Mouse (Mus musculus): ENCODE results near the gene 2210011C24Rik.
"Not testable (repeated sequence)": the region's sequence is repeated elsewhere in the genome, so short reads cannot be mapped to it uniquely, and the experiment has no call there.

The 2210011C24Rik gene

GRCm38 (mm10) chr8:84015833-84016232 lies 3.9 kb upstream of the 2210011C24Rik start:
- no peak for DNase-seq

DNA sequence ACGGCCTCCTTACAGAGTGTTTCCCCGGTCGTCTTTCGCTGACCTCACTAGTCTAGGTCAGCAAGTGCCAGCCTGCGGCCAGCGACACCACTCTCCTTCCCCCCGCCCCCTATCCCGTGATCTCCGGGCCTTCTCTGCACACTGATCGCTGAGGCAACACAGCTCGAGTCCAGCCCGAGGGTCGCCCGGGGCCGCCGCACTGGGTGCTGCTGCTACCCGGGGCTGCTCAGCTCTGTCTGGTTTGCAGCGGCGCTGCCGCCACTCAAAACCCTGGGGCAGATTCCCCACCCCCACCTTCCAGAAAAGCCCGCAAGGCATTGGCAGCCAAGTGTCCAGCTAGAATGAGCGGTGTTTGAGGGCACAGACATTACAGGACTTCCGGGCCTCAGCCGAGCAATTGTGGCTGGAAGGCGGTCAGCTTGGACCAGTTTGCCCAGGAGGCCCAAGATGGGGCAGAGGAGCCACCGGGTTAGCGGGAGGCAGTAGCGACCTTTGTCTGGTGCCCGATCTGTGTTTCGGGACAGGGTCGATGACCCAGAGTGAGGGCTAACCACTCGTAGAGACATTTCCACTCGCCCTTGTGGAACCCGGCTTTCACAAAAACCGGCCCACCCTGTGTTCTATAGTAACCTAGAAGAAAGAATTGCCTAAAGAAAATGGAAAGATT lies 661 bp upstream of the 2210011C24Rik start:
- peak; percentile 59 for DNase-seq

- peak; percentile 73 for DNase-seq
Observed at GRCm38 (mm10) chr8:84010625-84011611, 1.1 kb downstream of the 2210011C24Rik start.

DNA sequence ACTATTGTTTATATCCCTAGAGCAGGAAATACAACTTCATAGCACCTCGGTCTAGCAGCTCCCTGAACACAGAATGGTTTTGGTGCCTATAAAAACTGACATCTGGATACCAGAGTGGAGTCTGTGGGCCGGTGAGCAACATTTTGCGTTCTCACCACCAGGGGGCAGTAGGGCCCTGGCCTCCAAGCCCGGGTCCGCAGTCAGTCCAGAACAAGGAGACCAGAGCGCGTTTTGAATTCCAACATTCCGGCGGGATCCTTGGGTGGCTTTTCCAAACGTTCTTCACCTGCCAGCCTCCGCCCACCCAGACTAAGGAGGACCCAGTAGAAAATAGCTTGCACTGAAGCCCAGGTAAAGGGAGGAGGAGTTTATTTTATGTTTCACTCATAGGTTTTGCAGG lies 2.1 kb downstream of the 2210011C24Rik start:
- DNase-seq, result peak; percentile 93

DNA sequence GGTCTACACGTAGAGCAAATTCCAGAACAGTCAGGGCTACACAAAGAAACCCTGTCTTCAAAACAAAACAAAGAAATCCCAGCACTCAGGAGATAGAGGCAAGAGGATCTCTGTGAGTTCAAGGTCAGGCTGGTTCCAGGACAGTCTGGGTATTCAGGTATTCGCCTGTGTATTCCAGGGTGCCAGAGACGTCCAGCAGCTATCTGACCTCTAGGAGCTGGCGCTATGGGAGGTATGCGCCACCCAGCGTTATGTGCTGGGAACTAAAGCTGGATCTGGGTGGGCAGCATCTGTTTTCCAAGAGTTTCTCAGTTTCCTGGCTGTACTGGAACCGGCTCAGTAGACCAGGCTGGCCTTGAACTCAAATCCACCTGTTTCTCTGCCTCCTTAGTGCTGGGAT lies 3.6 kb downstream of the 2210011C24Rik start:
- DNase-seq, result no peak

- DNase-seq, result not testable (repeated sequence)
Observed at GRCm38 (mm10) chr8:84005502-84005901, 6.5 kb downstream of the 2210011C24Rik start.

GRCm38 (mm10) chr8:84004533-84005201 lies 7.3 kb downstream of the 2210011C24Rik start:
- peak; percentile 98 for DNase-seq

DNA sequence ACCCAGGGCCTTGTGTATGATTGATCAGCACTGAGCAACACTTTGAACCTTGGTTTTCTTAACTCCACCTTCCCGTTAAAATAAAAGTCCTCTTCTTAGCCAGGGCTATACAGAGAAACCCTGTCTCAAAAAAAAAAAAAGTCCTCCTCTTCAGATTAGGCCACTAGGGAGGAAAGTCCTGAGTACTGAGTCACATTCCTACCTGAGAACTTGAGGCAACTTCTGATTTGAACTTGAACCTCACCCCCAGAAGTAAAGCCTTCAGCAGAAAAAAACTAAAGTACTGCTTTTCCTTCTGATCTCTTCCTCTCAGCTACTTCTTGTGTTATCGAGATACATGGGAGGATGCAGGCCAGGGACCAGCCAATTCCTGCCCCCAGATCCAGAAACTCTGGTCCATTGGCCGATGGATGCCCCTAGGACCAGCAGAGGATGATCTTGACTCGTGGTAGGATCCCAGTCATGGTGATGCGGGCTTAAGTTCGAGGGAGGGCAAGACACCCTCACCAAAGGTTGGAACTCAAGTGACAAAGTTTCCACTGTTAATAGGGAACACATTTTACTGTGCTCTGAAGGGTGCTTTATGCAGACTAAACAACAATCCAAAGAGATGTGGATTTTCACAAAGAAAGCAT lies 8.2 kb downstream of the 2210011C24Rik start:
- DNase-seq, result no peak

- DNase-seq, result peak; percentile 79
Observed at GRCm38 (mm10) chr8:84002957-84003611, 8.9 kb downstream of the 2210011C24Rik start.

GRCm38 (mm10) chr8:84001281-84002000 lies 10.5 kb downstream of the 2210011C24Rik start, which contains the start of gene 1700067K01Rik:
Gene 1700067K01Rik (plus strand): TSS chr8:84001502.
- DNase-seq, result peak; percentile 24

- no peak for DNase-seq
Observed at GRCm38 (mm10) chr8:83999825-84000224, 12.1 kb downstream of the 2210011C24Rik start.

DNA sequence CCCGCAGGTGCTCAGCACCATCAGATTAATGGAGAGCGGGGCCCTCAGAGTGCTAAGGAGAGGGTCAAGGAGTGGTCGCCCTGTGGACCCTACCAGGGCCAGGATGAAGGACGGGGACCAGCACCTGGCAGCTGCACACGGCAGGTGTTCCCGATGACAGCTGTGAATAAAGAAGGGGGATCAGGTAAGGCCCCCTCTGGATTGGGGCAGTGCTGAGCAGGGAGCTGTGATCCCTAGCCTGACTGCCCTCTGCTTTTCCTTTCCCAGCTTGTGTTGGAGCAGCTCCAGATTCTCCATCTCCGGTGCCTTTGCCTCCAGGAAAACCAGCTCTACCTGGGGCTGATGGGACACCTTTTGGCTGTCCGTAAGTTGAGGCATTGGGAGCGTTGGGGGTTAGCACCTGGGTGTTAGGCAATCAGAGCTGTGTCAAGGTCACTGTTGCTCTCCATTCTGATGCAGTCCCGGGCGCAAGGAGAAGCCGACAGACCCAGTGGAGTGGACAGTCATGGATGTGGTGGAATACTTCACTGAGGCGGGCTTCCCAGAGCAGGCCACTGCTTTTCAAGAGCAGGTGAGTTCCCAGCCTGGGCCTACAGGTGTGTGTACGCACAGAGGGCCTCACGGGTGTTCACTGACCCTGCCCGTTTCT lies 12.8 kb downstream of the 2210011C24Rik start:
- peak; percentile 42 for DNase-seq

- DNase-seq, result peak; percentile 80
Observed at GRCm38 (mm10) chr8:83998231-83999056, 13.5 kb downstream of the 2210011C24Rik start.

GRCm38 (mm10) chr8:83997511-83998141 lies 14.3 kb downstream of the 2210011C24Rik start, which contains the start of gene Samd1:
Gene Samd1 (plus strand): TSS chr8:83997672.
- DNase-seq, result peak; percentile 41

DNA sequence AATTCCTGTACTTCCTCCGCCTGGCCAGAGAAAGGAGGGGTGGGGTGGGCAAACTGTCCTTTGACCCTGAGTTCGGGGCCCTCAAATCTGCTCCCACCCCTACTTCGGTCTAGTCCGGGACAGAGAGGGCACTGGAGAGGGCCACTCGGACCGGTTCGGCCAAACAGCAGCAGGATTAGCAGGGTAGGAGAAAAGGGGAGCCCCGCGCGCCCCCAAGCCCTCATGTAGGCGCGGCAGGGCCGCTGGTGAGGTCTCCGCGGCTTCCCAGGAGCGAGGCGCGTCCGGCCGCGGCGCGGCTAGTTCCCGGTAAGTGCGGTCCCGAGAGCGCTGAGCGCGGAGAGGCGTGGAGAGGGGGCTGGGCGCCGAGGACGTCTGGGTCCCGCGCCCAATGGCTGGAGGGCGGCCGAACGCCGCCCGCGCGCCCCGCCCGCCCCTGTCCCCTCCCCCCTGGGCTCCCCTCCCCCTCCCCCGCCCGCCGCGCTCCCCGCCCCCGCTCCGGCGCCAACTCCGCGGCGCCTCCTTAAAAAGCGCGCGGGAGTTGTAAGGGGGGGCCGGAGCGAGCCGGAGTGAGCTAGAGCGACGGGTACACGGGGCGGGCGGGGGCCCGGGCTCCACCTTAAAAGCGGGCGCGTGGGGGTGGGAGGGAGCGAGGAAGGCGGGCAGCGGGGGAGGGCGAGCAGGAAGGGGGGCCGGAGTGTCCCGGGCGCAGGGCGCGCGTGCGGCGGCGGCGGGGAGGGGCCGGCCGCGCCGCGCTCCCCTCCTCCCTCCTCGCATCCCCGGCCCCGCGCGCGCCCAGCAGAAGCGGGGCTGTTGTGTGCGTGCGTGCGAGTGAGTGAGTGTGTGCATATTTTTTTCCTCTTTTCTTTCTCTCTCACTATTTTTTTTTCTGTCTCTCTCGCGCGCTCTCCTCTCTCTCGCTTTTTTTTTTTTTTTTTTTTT lies 15.1 kb downstream of the 2210011C24Rik start:
- DNase-seq, result peak; percentile 83

- DNase-seq, result peak; percentile 40
Observed at GRCm38 (mm10) chr8:83995973-83996372, 16.0 kb downstream of the 2210011C24Rik start.

DNA sequence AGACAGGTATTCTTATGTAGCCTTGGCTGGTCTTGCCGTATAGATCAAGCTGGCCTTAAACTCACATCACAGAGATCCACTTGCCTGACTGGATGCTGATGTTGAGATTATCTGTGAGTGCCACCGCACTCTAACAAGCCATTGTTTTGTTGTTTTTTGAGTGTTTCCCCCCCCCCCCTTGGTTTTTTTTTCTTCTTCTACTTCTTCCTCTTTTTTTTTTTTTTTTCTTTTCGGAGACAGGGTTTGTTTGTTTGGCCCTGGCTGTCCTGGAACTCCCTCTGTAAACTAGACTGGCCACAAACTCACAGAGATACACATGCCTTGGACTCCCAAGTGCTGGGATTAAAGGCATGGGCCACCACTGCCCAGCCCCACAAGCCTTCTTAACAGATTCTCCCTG lies 17.9 kb downstream of the 2210011C24Rik start:
- peak; percentile 11 for DNase-seq

- no peak for DNase-seq
Observed at GRCm38 (mm10) chr8:83992488-83992887, 19.5 kb downstream of the 2210011C24Rik start.

Measured in kidney, adult 9 months (tissue).